Mouse (Mus musculus): ENCODE results near the gene Coro7.
"Not testable (repeated sequence)": the region's sequence is repeated elsewhere in the genome, so short reads cannot be mapped to it uniquely, and the experiment has no call there.

Gene Coro7

GRCm38 (mm10) chr16:4679121-4680018 is at the start of gene Coro7:
Gene Coro7 (minus strand): TSS chr16:4679777.
- DNase-seq: peak; percentile 100

DNA sequence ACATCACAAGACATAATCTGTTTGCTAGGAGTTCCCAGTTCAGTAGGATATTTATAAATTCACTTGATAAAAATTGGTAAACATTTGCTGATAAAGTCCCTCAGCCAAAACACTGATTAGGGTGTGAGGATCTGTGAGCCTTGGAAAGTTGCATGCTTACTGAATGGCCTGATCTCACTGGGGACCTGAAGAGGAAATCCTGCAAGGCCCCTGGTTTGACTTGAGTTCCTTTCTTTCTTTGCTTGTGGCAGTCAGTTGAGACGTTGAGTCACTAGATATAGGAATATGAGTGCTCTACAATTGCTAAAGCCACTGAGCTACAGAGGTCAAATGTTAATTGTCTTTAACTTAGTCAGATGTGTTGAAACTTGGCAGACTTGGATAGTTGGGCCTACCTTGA is 48.4 kb upstream of the Coro7 start:
- peak; percentile 88 for DNase-seq

- peak; percentile 52 for DNase-seq
Measured at GRCm38 (mm10) chr16:4727526-4727925, 47.9 kb upstream of the Coro7 start.

DNA sequence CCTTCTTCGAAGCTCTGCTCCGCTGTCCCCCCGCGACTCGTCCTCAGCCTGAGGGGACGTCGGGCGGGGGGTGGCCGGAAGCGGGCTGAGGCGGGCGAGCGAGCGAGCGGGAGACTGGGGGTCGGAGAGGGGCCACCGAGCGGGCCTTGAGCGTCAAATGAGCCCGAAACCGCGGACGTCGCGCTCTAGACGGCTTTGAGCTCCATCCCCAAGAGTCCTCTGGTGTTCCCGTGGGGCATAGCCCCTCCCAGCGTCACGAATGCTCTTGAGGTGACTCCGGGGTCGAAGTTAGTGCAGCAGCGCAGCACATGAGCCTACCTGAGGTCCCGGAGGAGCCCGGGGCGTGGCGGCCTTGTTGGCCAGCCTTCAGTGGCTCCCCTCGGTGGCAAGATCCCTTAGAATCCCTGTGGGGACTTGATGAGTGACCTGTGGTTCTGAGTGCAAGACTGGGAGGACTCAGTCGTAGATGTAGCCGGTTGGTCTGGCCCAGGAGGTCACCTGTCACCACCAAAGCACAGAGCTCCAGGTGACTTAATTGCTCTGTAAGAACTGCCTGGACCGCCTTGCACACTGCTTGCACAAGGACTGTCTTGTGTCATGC is 47.1 kb upstream of the Coro7 start:
- DNase-seq: no peak

- peak; percentile 100 for DNase-seq
Measured at GRCm38 (mm10) chr16:4725780-4726527, 46.4 kb upstream of the Coro7 start, which contains the start of gene Hmox2. Gene Hmox2 (plus strand): TSS chr16:4726361.

GRCm38 (mm10) chr16:4725266-4725665 is 45.7 kb upstream of the Coro7 start:
- DNase-seq: peak; percentile 84

- DNase-seq: peak; percentile 93
Measured at GRCm38 (mm10) chr16:4722915-4723209, 43.3 kb upstream of the Coro7 start.

DNA sequence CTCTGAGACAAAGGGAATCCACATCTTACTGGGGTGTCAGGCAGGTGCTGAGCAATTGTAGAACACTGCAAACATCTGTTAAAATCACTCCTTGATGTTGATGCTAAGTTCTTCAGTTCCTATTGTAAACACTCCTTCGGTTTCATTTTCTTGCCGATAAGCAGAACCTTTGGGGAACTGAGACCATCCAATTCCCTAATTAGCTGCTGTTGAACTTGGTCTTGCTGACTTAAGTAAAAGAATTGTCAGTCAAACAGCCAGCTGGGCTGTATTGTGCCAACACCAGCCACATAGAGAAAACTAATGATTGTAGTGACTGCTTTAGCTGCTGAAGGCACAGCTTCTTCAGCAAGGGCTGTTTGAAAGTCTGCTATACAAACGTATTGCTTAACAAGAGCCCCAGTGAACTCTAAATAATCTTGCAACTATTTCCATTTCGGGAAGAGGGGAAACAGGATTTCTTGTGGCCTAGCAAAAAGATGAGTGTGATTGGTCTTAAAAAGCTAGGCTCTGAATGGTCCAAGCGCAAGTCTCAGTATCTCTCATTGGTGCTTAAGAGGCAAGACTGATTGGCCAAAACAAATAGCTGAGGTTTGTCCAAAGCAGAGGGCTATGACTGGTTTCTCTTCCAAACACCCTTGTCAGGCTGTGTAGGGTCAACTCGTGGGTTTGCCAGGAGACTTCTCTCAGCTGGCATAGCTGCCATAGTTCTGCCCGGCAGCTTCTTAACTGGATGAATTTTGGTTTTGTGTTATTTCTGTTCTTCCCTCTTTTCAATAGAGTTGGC is 42.7 kb upstream of the Coro7 start:
- DNase-seq: peak; percentile 93

GRCm38 (mm10) chr16:4718753-4719518 is 39.4 kb upstream of the Coro7 start, which contains the start of gene Nmral1:
Gene Nmral1 (minus strand): TSS chr16:4719356.
- DNase-seq: peak; percentile 97

- DNase-seq: peak; percentile 53
Measured at GRCm38 (mm10) chr16:4717866-4718265, 38.3 kb upstream of the Coro7 start.

GRCm38 (mm10) chr16:4713861-4714710 is 34.5 kb upstream of the Coro7 start:
- peak; percentile 97 for DNase-seq

- no peak for DNase-seq
Measured at GRCm38 (mm10) chr16:4711173-4711572, 31.6 kb upstream of the Coro7 start.

- DNase-seq: no peak
Measured at GRCm38 (mm10) chr16:4705541-4705940, 26.0 kb upstream of the Coro7 start.

DNA sequence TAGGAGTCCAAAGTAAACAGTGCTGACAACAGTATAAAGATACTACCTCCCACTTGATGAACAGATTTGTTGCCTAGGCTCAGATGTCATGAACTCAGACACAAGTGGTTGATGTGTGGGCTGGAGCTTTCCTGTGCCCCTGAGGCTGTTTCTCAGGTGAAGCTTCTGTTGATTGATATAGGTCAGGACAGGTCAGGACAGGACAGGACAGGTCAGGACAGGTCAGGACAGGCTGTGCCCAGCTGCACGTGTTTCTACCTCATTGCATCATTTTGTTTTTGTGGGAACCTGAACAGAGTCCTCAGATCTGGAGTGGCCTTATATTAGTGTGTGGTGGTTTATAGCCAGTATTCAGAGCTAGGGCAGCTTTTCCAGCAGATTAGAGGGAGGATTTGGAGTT is 23.1 kb upstream of the Coro7 start:
- no peak for DNase-seq

DNA sequence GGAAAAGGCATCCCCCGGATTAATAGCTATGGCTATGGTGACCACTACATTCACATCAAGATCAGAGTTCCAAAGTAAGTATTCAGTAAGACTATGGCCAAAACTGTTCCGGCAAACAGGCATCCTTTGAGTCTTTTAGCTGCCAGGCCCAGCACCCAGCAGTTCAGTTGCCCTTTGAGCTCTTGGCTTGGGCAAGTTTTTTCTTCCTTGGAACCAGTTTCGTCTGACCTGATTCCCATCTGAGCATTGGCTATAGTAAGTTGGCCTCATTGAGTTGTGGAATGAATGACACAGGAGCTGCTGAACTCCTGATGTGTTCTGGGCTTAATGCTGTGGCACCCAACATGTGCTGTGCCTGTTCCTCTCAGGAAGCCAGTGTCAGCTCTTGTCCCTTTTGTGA is 21.6 kb upstream of the Coro7 start:
- no peak for DNase-seq

DNA sequence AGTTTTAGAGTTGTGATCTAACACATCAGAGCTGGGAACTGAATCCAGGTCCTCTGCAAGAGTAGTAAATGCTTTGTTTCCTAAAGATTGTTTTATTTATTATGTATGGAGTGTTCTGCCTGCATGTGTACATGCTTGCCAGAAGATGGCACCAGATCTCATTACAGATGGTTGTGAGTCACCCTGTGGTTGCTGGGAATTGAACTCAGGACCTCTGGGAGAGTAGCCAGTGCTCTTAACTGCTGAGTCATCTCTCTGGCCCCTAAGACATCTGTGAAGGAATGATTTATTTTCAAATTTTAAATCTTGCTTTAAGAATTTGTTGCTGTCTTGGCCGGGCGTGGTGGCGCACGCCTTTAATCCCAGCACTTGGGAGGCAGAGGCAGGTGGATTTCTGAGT is 9.8 kb upstream of the Coro7 start:
- not testable (repeated sequence) for DNase-seq

DNA sequence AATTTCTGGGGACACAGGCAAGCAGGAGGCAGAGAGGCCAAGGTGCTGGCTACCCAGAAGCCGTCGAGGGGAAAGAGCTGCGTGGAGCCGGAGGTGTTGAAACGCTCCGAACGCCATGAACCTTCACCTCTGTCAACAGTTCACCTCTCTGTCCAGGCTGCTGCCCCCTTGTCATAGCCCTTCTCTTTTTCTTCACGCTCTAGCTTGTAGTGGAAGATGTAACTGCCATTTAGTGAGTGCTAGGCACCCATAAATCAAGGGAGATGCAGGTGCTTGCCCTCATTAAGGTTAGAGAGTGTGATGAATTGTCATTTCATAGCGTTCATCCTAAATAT is 4.8 kb upstream of the Coro7 start:
- DNase-seq: no peak

- peak; percentile 99 for DNase-seq
Measured at GRCm38 (mm10) chr16:4683581-4684456, 4.2 kb upstream of the Coro7 start.

DNA sequence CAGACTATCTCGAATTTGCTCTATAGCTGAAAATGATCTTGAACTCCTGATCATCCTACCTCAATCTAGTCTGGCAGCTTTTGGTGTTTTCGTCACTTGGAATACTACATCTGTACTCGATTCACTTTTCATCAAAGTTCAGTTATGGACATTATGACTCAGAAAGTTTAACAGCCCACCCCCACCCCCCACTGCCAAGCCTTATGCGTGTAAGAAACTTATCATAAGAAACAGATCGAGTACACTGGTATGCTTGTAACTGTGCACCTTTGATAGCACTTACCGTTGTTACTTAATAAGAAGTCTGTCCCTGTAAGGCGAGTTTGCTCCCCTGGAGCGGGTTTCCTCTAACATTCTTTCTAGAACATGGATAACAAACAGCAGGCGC is 3.6 kb upstream of the Coro7 start:
- DNase-seq: no peak

- DNase-seq: no peak
Measured at GRCm38 (mm10) chr16:4682628-4683179, 3.1 kb upstream of the Coro7 start.

All from heart, adult 11 months (tissue).